Mouse (Mus musculus) gastrocnemius, postnatal 10 days (tissue): ENCODE results near the gene Ptrh2. TPM values are rescaled to one million over a fixed set of nuclear protein-coding genes. Genes with fewer than 3 reads are reported as not detected.
A peak's percentile ranks its signal among the peaks of the same experiment; 100 is the strongest.

Experiments used
- DNase-seq: peaks from one replicate; pipeline ENCODE4 v3.0.0; 2021; ENCODE audit warnings: mixed read lengths
- total RNA-seq, 2 experiments: library from RNA; stranded (reverse); gene quantifications; 2 replicates each; pipeline ENCODE4 v1.2.3; 2021

The Ptrh2 gene
- total RNA-seq, 2 experiments from 2014 or later, result 8.1 to 8.5 TPM

DNA sequence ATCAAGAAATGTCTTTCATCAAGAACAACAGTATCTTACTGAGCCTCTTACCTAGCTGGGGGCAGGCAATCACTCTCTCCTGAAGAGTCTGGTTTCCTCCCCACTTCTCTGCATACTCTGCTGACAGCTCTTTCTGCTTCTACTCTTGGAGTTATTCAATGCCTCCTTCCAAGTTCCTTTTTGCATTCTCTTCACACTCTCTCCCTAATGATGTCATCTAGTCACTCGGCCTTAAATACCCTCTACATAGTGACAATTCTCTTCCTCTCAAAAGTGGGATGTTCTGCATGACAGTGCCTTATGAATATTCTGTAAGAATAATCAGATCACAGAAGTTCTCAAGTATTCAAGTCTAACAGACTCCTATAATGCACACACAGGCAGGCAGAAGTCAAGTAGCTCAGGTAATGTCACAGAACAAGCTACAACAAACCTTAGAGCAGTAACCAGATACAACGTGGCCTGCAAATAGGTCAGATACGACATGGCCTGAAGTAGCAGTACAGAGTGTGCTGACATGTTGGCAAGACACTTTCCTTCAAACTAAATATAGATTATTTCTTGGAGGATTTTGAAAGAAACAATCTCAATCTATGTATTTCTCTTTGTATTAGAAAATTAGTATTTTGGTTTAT, 12.6 kb upstream of the Ptrh2 start:
- no peak for DNase-seq

GRCm38 (mm10) chr11:86672772-86673171, 11.0 kb upstream of the Ptrh2 start:
- no peak for DNase-seq

DNA sequence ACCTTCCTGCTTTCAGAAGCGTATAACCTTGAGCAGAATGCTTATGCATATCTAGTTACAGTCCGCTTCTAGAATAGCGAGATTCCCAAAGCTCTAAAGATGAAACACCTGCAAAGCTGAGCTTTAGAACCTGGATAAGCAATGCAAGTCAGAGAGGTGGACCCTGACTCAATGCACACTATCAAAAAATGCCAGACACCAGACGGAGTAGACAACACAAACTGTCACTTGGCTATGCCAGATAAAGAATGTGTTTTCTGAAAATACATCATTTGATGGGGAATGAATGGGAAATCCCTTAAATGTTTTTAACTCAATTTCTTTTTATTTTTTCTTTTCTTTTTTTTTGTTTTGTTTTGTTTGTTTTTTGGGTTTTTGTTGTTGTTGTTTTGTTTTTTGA, 8.3 kb upstream of the Ptrh2 start:
- DNase-seq, result no peak

DNA sequence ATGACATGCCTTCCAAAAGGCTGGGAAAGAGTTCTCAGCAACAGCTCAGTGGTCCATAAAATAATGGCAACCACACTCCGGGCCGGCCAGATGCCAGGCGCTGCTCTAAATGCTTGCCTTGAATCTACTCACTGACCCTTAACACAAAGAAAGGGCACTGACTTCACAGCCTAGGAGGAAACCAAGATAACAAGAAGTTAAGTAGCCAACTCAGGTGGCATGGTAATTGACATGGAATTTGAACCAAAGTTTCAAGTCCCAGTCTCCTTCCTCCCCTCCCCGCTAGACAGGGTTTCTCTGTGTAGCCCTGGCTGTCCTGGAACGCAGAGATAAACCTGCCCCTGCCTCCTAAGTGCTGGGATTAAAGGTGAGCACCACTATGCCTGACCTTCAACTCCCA, 4.8 kb upstream of the Ptrh2 start:
- DNase-seq, result no peak

DNA sequence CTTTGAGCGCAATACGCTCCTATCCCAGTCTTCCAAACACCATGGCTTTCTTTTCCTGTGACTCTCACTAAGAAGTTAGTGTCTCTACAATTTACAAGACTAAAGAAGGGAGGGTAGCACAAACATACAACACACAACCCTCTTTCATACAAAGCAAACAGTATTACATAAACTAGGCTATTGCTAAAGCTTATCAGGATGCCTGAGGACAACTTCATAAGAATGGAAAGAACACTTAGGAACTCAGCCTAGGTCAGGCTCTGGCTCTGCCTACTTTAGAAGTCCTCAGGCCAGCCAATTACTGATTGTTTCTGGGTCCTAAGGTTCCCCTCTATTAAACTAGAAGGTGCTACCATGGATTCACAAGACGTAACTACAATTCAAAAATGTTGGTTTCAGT, 3.1 kb upstream of the Ptrh2 start:
- no peak for DNase-seq

- no peak for DNase-seq
These were observed 2.4 kb upstream of the Ptrh2 start for GRCm38 (mm10) chr11:86681423-86681822.

DNA sequence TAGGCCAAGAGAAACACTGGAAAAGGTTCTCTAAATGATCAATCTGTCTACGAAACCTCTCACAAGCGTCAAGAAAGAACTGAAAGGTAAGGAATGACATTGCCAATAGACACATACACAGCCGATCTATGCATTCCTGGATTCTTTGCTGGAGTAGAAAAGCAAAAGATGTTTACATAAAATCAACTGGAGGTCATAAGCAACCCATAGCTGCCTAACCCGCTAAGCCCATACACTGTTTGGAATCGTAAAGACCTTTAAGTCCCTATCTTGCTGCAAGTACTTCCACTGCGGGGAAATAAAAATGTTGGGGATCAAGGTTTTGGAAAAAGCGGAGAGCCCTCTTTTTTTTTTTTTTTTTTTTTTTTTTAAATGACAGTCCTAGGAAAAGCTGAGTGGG, 924 bp upstream of the Ptrh2 start:
- DNase-seq, result no peak

GRCm38 (mm10) chr11:86684126-86685012, 584 bp downstream of the Ptrh2 start:
- no peak for DNase-seq

DNA sequence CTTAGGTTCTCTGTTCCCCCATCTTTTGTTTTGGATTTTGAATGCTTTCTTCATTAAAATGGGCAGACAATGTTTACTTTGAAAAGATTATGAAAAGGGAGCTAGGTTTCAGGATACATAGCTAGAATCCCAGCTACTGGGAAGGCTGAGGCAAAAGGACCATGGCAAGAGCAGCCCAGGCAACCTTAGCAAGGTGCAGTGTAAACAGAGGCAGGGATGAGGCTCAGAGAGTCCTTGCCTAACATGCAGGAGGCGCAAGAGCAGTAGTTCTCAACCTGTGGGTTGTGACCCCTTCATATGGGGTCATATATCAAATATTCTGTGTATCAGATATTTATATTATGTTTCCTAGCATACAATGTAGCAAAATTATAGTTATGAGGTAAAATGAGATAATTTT, 1.6 kb downstream of the Ptrh2 start:
- no peak for DNase-seq

GRCm38 (mm10) chr11:86690383-86690782, 6.6 kb downstream of the Ptrh2 start:
- no peak for DNase-seq

DNA sequence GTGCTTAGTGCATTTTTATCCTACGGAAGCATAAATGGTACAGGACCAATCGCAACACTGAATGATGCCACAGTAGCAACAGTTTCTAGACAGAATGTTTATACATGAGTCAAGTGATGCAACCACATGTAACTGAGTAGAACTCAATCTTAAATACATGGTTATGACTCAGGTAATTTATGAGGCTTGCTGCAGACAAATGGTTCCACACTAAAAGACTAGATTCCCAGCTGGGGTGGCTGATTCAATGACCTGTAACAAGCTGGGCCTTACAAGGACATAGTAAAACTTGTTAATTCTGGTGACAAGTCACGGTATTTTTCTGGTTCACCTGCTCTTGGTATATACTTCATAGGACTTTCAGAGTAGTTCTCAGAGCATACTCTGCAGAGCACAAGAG, 7.7 kb downstream of the Ptrh2 start:
- DNase-seq, result no peak

- DNase-seq, result no peak
These were observed 8.2 kb downstream of the Ptrh2 start for GRCm38 (mm10) chr11:86691956-86692355.

DNA sequence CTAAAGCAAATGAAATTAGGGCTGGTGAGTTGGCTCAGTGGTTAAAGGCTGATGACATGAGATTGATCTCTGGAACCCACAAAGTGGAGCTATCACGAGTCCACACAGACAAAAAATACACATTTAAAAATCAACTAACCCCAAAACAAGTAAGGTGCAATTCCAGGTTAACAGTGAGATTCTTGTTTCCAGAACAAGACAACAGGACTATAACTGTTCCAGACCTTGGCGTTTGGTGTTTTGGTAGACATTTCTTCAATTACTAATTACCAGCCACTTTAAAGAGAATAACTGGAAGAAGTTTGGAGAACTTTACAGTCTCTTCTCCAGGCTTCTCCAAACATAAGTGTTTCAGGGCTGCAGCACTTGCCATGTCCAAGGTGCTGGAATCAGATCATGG, 8.8 kb downstream of the Ptrh2 start:
- no peak for DNase-seq

DNA sequence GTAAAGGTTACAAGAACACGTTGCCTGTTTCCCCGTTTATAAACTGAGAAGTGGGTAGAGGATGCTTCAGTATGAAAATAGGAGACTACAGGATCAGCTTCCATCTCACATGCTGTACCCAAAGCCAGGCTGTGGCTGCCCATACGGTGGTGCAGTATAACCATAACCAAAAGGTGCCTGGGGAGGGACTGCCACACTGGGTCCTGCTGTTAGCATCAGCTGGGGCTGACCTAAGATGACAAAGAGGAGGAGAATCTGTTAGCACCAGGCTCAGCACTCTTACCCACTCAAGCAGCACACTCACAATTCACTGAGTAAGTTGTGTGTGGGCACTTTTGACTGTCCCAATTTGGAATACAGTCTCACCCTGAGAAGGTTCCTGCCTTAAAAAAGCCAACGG, 11.7 kb downstream of the Ptrh2 start:
- no peak for DNase-seq

DNA sequence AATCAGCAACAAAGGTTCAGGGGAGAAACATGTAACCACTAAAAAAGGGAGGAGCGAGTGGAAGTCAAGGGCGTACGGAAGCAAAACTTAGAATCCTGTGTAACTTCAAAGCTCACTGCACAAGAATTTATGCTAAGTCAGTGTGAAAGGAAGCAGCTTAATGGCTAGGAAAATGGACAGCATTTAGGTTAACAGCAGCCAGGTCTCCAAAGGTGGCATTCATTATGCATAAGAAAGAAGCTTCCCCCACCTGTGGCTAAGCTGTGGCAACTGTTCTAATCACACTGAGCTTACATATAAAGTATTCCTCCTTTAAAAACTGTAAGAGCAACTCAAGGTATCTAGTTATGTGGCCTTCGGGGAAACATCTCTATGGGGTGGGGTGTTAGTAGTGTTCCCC, 17.4 kb downstream of the Ptrh2 start:
- no peak for DNase-seq

DNA sequence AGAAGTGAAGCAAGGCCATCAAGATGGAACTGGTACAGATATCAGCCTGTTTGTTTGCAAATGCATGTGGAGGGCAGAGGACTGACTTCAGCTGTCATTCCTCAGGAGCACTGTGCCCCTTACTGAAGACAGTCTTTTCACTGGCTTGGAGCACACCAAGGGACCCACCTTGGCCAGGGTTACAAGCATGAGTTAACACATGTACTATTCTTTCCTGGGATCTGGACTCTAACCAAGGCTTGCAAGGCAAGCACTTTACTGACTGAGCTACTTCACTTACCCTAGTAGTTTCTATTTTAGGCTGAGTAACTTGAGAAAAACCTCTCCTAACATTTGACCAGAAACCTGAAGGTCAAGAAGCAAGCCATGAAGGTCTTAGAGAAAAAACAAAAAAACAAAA, 30.8 kb downstream of the Ptrh2 start:
- DNase-seq, result peak; percentile 4

DNA sequence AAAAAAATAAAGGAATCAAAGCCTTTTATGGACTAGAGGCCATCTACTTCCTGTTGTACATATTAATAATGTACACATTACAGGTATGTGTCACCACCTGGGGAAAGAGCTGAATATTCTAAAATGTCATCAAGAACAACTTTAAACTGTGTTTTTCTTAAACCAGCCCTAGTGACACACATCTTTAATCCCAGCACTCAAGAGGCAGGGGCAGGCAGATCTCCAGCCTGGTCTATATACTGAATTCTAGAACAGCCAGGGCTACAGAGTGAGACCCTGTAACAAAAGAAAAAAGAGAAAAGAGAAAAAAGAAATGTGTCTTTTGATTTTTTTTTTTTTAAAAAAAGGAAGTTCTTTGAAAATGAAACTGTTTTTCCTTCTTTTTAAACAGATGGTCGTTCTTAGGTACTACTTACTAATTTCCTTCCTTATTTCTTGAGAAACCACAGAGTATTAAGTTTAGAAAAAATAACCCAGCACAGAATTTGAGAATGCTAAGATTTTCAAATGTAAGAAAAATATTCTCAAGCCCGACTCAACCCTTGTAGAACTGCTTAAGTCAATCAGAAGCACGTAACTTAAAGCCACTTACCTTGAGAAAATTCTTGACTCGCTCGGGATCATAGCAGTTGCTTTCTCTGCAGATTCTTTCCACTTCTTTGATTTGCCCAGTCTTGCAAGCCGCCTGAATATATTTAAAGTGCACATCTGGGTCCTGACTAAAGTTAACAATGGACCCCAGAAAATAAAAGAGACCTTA, 33.7 kb downstream of the Ptrh2 start:
- no peak for DNase-seq

DNA sequence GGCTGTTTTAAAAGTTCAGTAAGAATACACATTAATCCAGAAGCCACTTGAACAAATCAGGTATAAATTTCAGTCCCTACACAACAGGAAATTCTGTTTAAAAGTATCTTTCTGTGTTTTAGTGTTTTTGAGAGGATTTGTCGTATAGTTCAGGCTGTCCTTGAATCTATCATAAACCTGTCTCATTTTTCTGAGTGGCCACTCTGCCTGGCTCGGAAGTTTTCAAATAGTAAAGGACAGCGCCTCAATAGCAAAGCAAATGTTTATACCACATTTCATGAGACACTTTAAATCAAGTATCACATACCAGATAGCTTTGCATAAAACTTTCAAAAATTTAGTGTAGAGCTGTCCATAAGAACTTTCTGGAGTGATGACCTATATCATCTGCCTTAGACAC, 34.6 kb downstream of the Ptrh2 start:
- DNase-seq, result no peak

- no peak for DNase-seq
These were observed 35.6 kb downstream of the Ptrh2 start for GRCm38 (mm10) chr11:86719390-86719789.

DNA sequence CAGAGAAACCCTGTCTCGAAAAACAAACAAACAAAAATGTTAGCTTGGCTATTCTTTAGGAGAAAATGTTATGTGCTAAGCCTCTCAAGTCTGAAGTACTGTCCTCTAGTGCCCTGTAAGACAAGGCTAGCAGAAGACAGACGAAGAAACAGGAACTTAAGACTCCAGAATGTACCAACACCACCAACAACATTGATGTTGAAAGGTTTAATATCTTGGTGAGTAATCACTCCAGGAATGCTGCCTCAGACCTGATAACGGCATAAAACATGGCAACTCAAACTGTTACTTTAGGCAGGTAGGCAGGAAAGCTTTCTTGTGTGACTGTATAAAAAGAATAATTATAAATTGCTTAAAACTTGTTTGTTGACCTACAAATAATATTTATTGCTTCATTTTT, 40.2 kb downstream of the Ptrh2 start:
- DNase-seq, result no peak

GRCm38 (mm10) chr11:86724982-86725381, 41.2 kb downstream of the Ptrh2 start:
- no peak for DNase-seq

- DNase-seq, result no peak
These were observed 41.8 kb downstream of the Ptrh2 start for GRCm38 (mm10) chr11:86725607-86726006.

DNA sequence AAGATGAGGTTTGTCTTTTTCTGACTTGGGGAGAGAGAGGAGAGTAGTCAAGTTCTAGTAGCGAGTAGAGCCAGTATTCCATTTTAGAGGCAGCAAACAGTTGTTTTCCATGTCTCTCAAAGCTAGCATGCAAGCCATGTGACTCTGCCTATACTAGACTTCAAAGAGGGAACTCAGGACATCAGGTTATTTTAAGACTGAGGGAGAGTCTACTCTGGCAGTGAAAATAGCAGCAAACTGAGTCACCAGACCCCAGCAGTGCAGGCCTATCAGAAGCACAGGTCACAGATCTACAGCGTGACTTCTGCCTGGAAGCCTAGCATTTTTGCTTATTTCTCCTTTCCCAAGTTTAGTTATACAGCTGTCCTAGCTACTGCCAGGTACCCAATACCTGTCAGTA, 47.7 kb downstream of the Ptrh2 start:
- no peak for DNase-seq
